Mouse (Mus musculus): ENCODE measurements around the gene Dhx16. TPM values are rescaled to one million over a fixed set of nuclear protein-coding genes. Genes with fewer than 3 reads are reported as not detected.
A peak's percentile ranks its signal among the peaks of the same experiment; 100 is the strongest.

The Dhx16 gene
- polyA plus RNA-seq, 1 experiment from 2014 or later = 22.0 TPM

MicroRNAs encoded within 50 kb of the gene (microRNA counts, 519-probe panel; counts per million panel counts)
- microRNA mmu-miR-1894-3p (322 counts per million, percentile 70 among the panel's probes with 10 or more counts), microRNA mmu-miR-1894-5p (322 counts per million, percentile 70 among the panel's probes with 10 or more counts)

Small RNA genes lying within 50 kb of the gene (microRNA-seq; reads per million reads assigned to microRNA genes)
- gene Gm28033 (0.84 reads per million), gene Mir1894 (not detected)

Other genes with a start within 250 kb of the Dhx16 start
- gene Mucl3, start 236.1 kb upstream of the Dhx16 start, polyA plus RNA-seq (2014; fragmentation: Nextera tagmentation; extraction: Ambion mirVana) = 0.09 TPM in 1 of 2 replicates, not detected in the other
- gene Vars2, start 212.2 kb upstream of the Dhx16 start, polyA plus RNA-seq (2014; fragmentation: Nextera tagmentation; extraction: Ambion mirVana) = 10.8 and 12.7 TPM in 2 replicates
- gene Gtf2h4, start 206.1 kb upstream of the Dhx16 start, polyA plus RNA-seq (2014; fragmentation: Nextera tagmentation; extraction: Ambion mirVana) = 21.9 and 23.8 TPM in 2 replicates
- 75.7 and 75.8 TPM in 2 replicates for gene Ddr1, start 175.2 kb upstream of the Dhx16 start, polyA plus RNA-seq (2014; fragmentation: Nextera tagmentation; extraction: Ambion mirVana)
- gene Ier3, start 58.1 kb upstream of the Dhx16 start, polyA plus RNA-seq (2014; fragmentation: Nextera tagmentation; extraction: Ambion mirVana) = 20.8 and 27.3 TPM in 2 replicates
- 86.8 and 93.7 TPM in 2 replicates for gene Flot1, start 56.6 kb upstream of the Dhx16 start, polyA plus RNA-seq (2014; fragmentation: Nextera tagmentation; extraction: Ambion mirVana)
- 673 and 698 TPM in 2 replicates for gene Tubb5, start 41.5 kb upstream of the Dhx16 start, polyA plus RNA-seq (2014; fragmentation: Nextera tagmentation; extraction: Ambion mirVana)
- 15.3 and 16.1 TPM in 2 replicates for gene Mdc1, start 38.3 kb upstream of the Dhx16 start, polyA plus RNA-seq (2014; fragmentation: Nextera tagmentation; extraction: Ambion mirVana)
- gene Nrm, start 18.5 kb upstream of the Dhx16 start, polyA plus RNA-seq (2014; fragmentation: Nextera tagmentation; extraction: Ambion mirVana) = 44.0 and 44.9 TPM in 2 replicates
- gene Ppp1r18, start 14.2 kb upstream of the Dhx16 start, polyA plus RNA-seq (2014; fragmentation: Nextera tagmentation; extraction: Ambion mirVana) = 17.3 and 19.4 TPM in 2 replicates
- 28.7 and 28.9 TPM in 2 replicates for gene 2310061I04Rik, start 17.6 kb downstream of the Dhx16 start, polyA plus RNA-seq (2014; fragmentation: Nextera tagmentation; extraction: Ambion mirVana)
- gene Atat1, start 30.3 kb downstream of the Dhx16 start, polyA plus RNA-seq (2014; fragmentation: Nextera tagmentation; extraction: Ambion mirVana) = 52.5 and 53.1 TPM in 2 replicates
- 65.8 and 67.0 TPM in 2 replicates for gene Mrps18b, start 36.6 kb downstream of the Dhx16 start, polyA plus RNA-seq (2014; fragmentation: Nextera tagmentation; extraction: Ambion mirVana)
- 21.8 and 23.6 TPM in 2 replicates for gene Ppp1r10, start 36.6 kb downstream of the Dhx16 start, polyA plus RNA-seq (2014; fragmentation: Nextera tagmentation; extraction: Ambion mirVana)
- 57.0 and 58.3 TPM in 2 replicates for gene Abcf1, start 89.9 kb downstream of the Dhx16 start, polyA plus RNA-seq (2014; fragmentation: Nextera tagmentation; extraction: Ambion mirVana)
- 26.2 and 27.2 TPM in 2 replicates for gene Gnl1, start 100.0 kb downstream of the Dhx16 start, polyA plus RNA-seq (2014; fragmentation: Nextera tagmentation; extraction: Ambion mirVana)
- gene Prr3, start 100.4 kb downstream of the Dhx16 start, polyA plus RNA-seq (2014; fragmentation: Nextera tagmentation; extraction: Ambion mirVana) = 10.9 and 11.2 TPM in 2 replicates
- gene H2-T24, start 140.7 kb downstream of the Dhx16 start, polyA plus RNA-seq (2014; fragmentation: Nextera tagmentation; extraction: Ambion mirVana) = 2.6 and 2.7 TPM in 2 replicates
- 4.2 and 4.4 TPM in 2 replicates for gene H2-T23, start 153.0 kb downstream of the Dhx16 start, polyA plus RNA-seq (2014; fragmentation: Nextera tagmentation; extraction: Ambion mirVana)
- gene H2-T22, start 162.9 kb downstream of the Dhx16 start, polyA plus RNA-seq (2014; fragmentation: Nextera tagmentation; extraction: Ambion mirVana) = 7.4 and 8.7 TPM in 2 replicates
- not detected in 2 replicates for gene Gm6034, start 163.1 kb downstream of the Dhx16 start, polyA plus RNA-seq (2014; fragmentation: Nextera tagmentation; extraction: Ambion mirVana)
- gene Gm11127, start 178.6 kb downstream of the Dhx16 start, polyA plus RNA-seq (2014; fragmentation: Nextera tagmentation; extraction: Ambion mirVana) = not detected in 2 replicates
- gene Gm19684, start 241.9 kb downstream of the Dhx16 start, polyA plus RNA-seq (2014; fragmentation: Nextera tagmentation; extraction: Ambion mirVana) = not detected in 2 replicates
- gene Gm7030, start 249.6 kb downstream of the Dhx16 start, polyA plus RNA-seq (2014; fragmentation: Nextera tagmentation; extraction: Ambion mirVana) = not detected in 2 replicates